Mouse (Mus musculus) embryonic facial prominence, embryonic 15.5 days (tissue): ENCODE data around the gene Bax. TPM values are rescaled to one million over a fixed set of nuclear protein-coding genes. Genes with fewer than 3 reads are reported as not detected.

ENCODE experiments used
- ATAC-seq: fragments of 200-750 bp; cut with Nextera tagmentation; 2 replicates; pipeline ENCODE4 v1.8.0; 2017; ENCODE audit warnings: low read depth, moderate TSS enrichment; ENCODE audit not compliant: insufficient number of reproducible peaks, low FRiP score, low TSS enrichment
- H3K27ac ChIP-seq: fragments of 300-500 bp; sonication (generic); replicated peaks from 2 replicates; pipeline ENCODE4 v1.5.1; 2015; ENCODE audit warnings: mild to moderate bottlenecking, inconsistent platforms
- H3K27me3 ChIP-seq: fragments of 300-500 bp; sonication (generic); 2 replicates; pipeline ENCODE4 v1.6.1; 2015; ENCODE audit warnings: inconsistent platforms
- H3K36me3 ChIP-seq: fragments of 300-500 bp; sonication (generic); 2 replicates; pipeline ENCODE4 v1.6.1; 2015; ENCODE audit warnings: mild to moderate bottlenecking, inconsistent platforms
- H3K4me1 ChIP-seq: fragments of 300-500 bp; sonication (generic); 2 replicates; pipeline ENCODE4 v1.6.1; 2015; ENCODE audit warnings: inconsistent platforms
- H3K4me2 ChIP-seq: fragments of 300-500 bp; sonication (generic); replicated peaks from 2 replicates; pipeline ENCODE4 v1.6.1; 2015; ENCODE audit warnings: mild to moderate bottlenecking, inconsistent platforms
- H3K4me3 ChIP-seq: fragments of 300-500 bp; sonication (generic); replicated peaks from 2 replicates; pipeline ENCODE4 v1.5.1; 2015; ENCODE audit warnings: mild to moderate bottlenecking, inconsistent platforms
- H3K9ac ChIP-seq: fragments of 300-500 bp; sonication (generic); 2 replicates; pipeline ENCODE4 v1.6.1; 2015; ENCODE audit warnings: inconsistent platforms
- H3K9me3 ChIP-seq: fragments of 300-500 bp; sonication (generic); replicated peaks from 2 replicates; pipeline ENCODE4 v1.6.1; 2016; ENCODE audit warnings: inconsistent platforms
- WGBS: fragments of 180-500 bp; shearing (Covaris S2); methylation state at CpG from one replicate; pipeline ENCODE4 v1.1.7; 2015; 5-methylcytosine and 5-hydroxymethylcytosine counted together
- microRNA-seq: library from miRNA; unstranded; fragments of <30 nt; microRNA quantifications from one replicate; pipeline ENCODE4, GENCODE M21; 2016; ENCODE audit warnings: borderline number of aligned reads
- polyA plus RNA-seq: library from polyadenylated mRNA; unstranded; fragments of >200 nt; fragmentation: Nextera tagmentation; extraction: Ambion mirVana; gene quantifications from 2 replicates; pipeline ENCODE4 v1.2.1, GENCODE M21; 2015

Bax gene
- polyA plus RNA-seq, 1 experiment from 2014 or later: 156 TPM

DNA sequence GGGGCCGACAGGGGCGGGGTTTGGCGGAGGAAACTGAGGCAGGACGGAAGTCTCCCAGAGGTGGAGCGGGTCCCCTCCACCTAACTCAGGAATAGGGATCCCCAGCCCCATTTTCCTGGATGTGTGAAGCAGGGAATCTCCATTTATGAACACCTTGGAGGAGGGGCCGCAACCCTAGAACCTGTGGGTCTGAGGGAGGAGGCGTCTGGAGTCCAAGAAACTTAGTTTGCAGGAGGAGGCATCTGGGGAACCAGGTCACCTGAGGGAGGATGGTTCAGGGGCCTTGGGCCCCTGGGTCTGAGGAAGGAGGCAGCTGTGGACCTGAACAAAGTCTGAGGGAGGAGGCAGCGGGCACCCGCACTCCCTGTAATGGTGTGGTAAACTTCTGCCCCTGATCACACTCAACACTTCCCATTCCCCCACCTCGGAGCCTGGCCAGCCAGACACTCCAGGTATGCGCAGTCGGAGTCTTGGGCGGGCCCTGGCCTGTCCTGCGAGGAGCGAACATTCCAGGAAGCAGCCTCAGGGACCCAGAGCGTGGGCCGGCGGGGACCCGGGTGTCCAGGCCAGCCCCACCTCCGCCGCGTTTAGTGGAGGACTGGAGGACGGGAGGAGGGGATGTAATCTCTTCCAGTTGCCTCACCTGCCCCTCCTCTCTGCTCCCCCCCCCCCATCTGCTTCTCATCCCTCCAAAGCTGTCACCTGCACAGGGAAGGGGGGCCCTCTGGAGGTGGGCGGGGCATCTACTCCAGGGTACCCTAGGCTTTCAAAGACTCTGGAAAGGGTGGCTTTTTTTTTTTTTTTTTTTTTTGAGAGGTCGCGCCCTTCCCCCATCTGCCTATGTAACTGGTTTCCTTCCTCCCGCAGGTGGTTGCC is 52.6 kb downstream of the Bax start:
- peak overlapping the region; percentile 63 for H3K4me3 ChIP-seq
- H3K4me2 ChIP-seq: peak overlapping the region; percentile 92
- peak overlapping the region; percentile 60 for H3K9ac ChIP-seq
- H3K36me3 ChIP-seq: no peaks in the 10 kb centered on the region
- peak; percentile 65 for ATAC-seq
- H3K4me1 ChIP-seq: peaks cover 45% of the 10 kb centered on the region
- 2% methylated on average over 25 of the region's 27 CpGs for WGBS
- H3K27me3 ChIP-seq: peaks cover 73% of the 10 kb centered on the region
- peak overlapping the region; percentile 77 for H3K27ac ChIP-seq
- no peaks in the 10 kb centered on the region for H3K9me3 ChIP-seq

DNA sequence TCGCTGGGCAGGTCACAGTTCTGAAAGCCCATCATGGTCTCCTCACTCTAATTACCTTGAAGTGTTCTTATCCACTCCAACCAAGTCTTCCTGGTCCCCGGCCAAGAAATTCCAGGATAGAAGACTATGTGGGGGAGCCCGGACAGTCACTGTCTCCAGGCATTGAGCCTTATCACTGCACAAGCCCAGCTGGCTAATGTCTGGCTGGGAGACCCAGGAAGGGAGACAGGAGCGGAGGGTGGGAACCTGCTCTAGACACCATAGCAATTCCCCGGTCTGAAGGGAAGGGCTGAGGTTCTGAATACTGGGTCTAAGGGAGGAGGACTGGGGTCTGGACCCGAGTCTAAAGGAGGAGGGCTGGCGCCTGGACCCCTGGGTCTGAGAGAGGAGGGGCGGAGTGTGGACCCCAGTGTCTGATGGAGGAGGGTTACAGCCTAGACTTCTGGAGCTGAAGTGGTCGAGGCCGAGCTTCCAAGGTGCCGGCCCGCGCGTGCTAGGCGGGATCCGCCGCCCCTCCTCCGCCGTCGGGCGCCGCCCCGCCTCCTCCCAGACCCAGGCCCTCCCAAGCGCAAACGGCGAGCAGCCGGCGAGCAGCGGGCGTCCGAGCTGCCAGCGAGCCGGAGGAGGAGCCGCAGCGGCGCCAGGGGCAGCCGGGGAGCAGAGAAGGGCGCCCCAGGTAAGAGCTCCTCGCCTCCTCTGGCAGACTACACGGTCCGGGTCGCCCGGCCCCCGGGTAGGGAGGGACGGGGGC is 53.4 kb downstream of the Bax start, which contains the start of gene Ntf5:
TSS of gene Ntf5 (plus strand) at position 583 of the 751 bp plus-strand sequence.
- 1% methylated on average over 43 of the region's 45 CpGs for WGBS
- Histone ChIP-seq H3K27me3 (peaks cover 77% of the 10 kb centered on the region), H3K4me1 (peaks cover 40% of the 10 kb centered on the region), H3K4me2 (peak within 1 kb of the TSS; percentile 92), H3K36me3 (no peaks in the 10 kb centered on the region), H3K9ac (peak within 1 kb of the TSS; percentile 60), H3K9me3 (no peaks in the 10 kb centered on the region), H3K27ac (peak within 1 kb of the TSS; percentile 77), H3K4me3 (peak within 1 kb of the TSS; percentile 63)
- ATAC-seq: peak; percentile 23

DNA sequence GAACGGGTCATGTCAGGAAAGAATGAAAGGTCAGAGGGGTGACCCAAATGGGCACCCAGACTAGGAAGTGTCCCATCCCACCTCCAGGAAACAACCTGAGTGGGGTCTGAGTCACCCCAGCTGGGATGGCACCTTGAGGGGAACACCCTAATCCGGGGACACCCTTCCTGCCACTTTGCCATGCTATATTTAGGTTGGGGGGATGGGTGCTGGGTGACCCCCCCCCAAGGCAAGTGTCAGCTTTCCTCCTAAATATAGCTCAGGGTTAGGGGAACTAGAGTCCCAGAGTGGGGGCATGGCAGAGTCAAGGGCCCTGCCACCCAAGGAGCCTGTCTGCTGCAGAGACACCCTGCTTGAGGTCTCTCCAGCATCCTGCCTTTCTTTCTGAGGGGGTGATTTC is 54.3 kb downstream of the Bax start:
- H3K9me3 ChIP-seq: no peaks in the 10 kb centered on the region
- no peak overlapping the region for H3K9ac ChIP-seq
- H3K27ac ChIP-seq: no peak overlapping the region
- peaks cover 31% of the 10 kb centered on the region for H3K4me1 ChIP-seq
- peaks cover 82% of the 10 kb centered on the region for H3K27me3 ChIP-seq
- no peak overlapping the region for H3K4me2 ChIP-seq
- 80% methylated on average over 2 of the region's 2 CpGs for WGBS
- no peak overlapping the region for H3K4me3 ChIP-seq
- H3K36me3 ChIP-seq: no peaks in the 10 kb centered on the region
- no peak for ATAC-seq

Small RNAs within 50 kb of the gene (microRNA-seq; reads per million reads assigned to microRNA genes)
- not detected for gene Gm22133

Other genes starting within 250 kb of the Bax start
- 4.8 and 4.9 TPM in 2 replicates for gene Cd37, start 227.8 kb downstream of the Bax start, polyA plus RNA-seq
- 0.13 and 0.27 TPM in 2 replicates for gene Slc6a16, start 225.8 kb downstream of the Bax start, polyA plus RNA-seq
- not detected in 2 replicates for gene Slc6a21, start 189.4 kb downstream of the Bax start, polyA plus RNA-seq
- 21.9 and 23.9 TPM in 2 replicates for gene Trpm4, start 133.1 kb downstream of the Bax start, polyA plus RNA-seq
- gene Hrc, start 131.6 kb downstream of the Bax start, polyA plus RNA-seq: 8.7 and 10.6 TPM in 2 replicates
- 8.5 and 10.1 TPM in 2 replicates for gene Ppfia3, start 99.9 kb downstream of the Bax start, polyA plus RNA-seq
- 3.8 and 4.0 TPM in 2 replicates for gene Lin7b, start 96.3 kb downstream of the Bax start, polyA plus RNA-seq
- 212 and 214 TPM in 2 replicates for gene Snrnp70, start 71.2 kb downstream of the Bax start, polyA plus RNA-seq
- gene Kcna7, start 61.2 kb downstream of the Bax start, polyA plus RNA-seq: 0.22 and 0.36 TPM in 2 replicates
- gene Ntf5, start 53.2 kb downstream of the Bax start, polyA plus RNA-seq: 3.7 and 4.9 TPM in 2 replicates
- 2.0 and 4.8 TPM in 2 replicates for gene Lhb, start 46.1 kb downstream of the Bax start, polyA plus RNA-seq
- 40.6 and 42.0 TPM in 2 replicates for gene Gys1, start 32.1 kb downstream of the Bax start, polyA plus RNA-seq
- 146 and 159 TPM in 2 replicates for gene Ruvbl2, start 28.8 kb downstream of the Bax start, polyA plus RNA-seq
- 4,629 and 4,755 TPM in 2 replicates for gene Ftl1, start 7.0 kb downstream of the Bax start, polyA plus RNA-seq
- 1.1 and 1.8 TPM in 2 replicates for gene Tulp2, start 15.0 kb upstream of the Bax start, polyA plus RNA-seq
- gene Gm45808, start 19.9 kb upstream of the Bax start, polyA plus RNA-seq: not detected in 2 replicates
- 4.4 and 5.1 TPM in 2 replicates for gene Dhdh, start 21.9 kb upstream of the Bax start, polyA plus RNA-seq
- gene Nucb1, start 43.5 kb upstream of the Bax start, polyA plus RNA-seq: 258 and 262 TPM in 2 replicates
- gene Ppp1r15a, start 59.4 kb upstream of the Bax start, polyA plus RNA-seq: 27.5 and 29.6 TPM in 2 replicates
- 7.5 and 7.6 TPM in 2 replicates for gene Plekha4, start 59.4 kb upstream of the Bax start, polyA plus RNA-seq
- gene Hsd17b14, start 88.0 kb upstream of the Bax start, polyA plus RNA-seq: 2.1 and 3.3 TPM in 2 replicates
- gene Bcat2, start 103.3 kb upstream of the Bax start, polyA plus RNA-seq: 63.0 and 65.1 TPM in 2 replicates
- gene Fgf21, start 148.6 kb upstream of the Bax start, polyA plus RNA-seq: 0.95 and 1.2 TPM in 2 replicates
- gene Fut1, start 150.4 kb upstream of the Bax start, polyA plus RNA-seq: 4.8 and 5.3 TPM in 2 replicates
- gene Izumo1, start 154.9 kb upstream of the Bax start, polyA plus RNA-seq: 0.38 and 0.41 TPM in 2 replicates
- 14.5 and 15.3 TPM in 2 replicates for gene Rasip1, start 160.6 kb upstream of the Bax start, polyA plus RNA-seq
- gene Mamstr, start 173.1 kb upstream of the Bax start, polyA plus RNA-seq: 20.0 and 21.4 TPM in 2 replicates
- gene Fut2, start 199.5 kb upstream of the Bax start, polyA plus RNA-seq: 6.3 and 6.5 TPM in 2 replicates
- 10.8 and 11.7 TPM in 2 replicates for gene Ntn5, start 217.1 kb upstream of the Bax start, polyA plus RNA-seq
- 9.6 and 11.1 TPM in 2 replicates for gene Sec1, start 227.5 kb upstream of the Bax start, polyA plus RNA-seq
- gene Car11, start 232.9 kb upstream of the Bax start, polyA plus RNA-seq: 17.2 and 17.7 TPM in 2 replicates
- gene Dbp, start 238.2 kb upstream of the Bax start, polyA plus RNA-seq: 6.8 and 7.0 TPM in 2 replicates
- 1,062 and 1,100 TPM in 2 replicates for gene Rpl18, start 248.6 kb upstream of the Bax start, polyA plus RNA-seq